Mouse (Mus musculus): ENCODE measurements around the gene Depdc7. TPM values are rescaled to one million over a fixed set of nuclear protein-coding genes. Genes with fewer than 3 reads are reported as not detected.

The Depdc7 gene
- 62.4 and 70.0 TPM in 2 replicates for polyA plus RNA-seq (2015; fragmentation: Nextera tagmentation; extraction: Ambion mirVana)

GRCm38 (mm10) chr2:104742741-104743064, at the start of gene Depdc7:
Gene Depdc7, minus strand, starts transcription at chr2:104742878.
- peak; percentile 88 for ATAC-seq
- Histone ChIP-seq H3K4me3 (ENCODE audit: low read depth, low read length) (peak within 1 kb of the TSS; percentile 86), H3K27ac (ENCODE audit: low read depth, low read length) (peak within 1 kb of the TSS; percentile 99), H3K4me2 (replicated peaks; ENCODE audit: low read depth) (peak within 1 kb of the TSS; percentile 83), H3K9ac (ENCODE audit: low read depth, low read length) (peak within 1 kb of the TSS; percentile 94), H3K36me3 (ENCODE audit: control insufficient read depth, insufficient read depth) (no peaks in the 10 kb centered on the region), H3K4me1 (replicated peaks; ENCODE audit: control insufficient read depth, insufficient read depth, low read length) (peaks cover 4% of the 10 kb centered on the region; the same call in 1 of the 2 replicates), H3K9me3 (ENCODE audit: control insufficient read depth) (no peaks in the 10 kb centered on the region), H3K27me3 (replicated peaks; ENCODE audit: control insufficient read depth, insufficient read depth, low read length) (no peaks in the 10 kb centered on the region)
- no peak for TF ChIP-seq CTCF (IDR thresholded peaks at IDR 0.05; ENCODE audit: low read depth)
- WGBS, result under 1% methylated on average over 31 of the region's 31 CpGs

- no peaks in the 10 kb centered on the region for H3K27me3 ChIP-seq (replicated peaks; ENCODE audit: control insufficient read depth, insufficient read depth, low read length)
- no peak for ATAC-seq
- 73% methylated on average over 1 of the region's 1 CpGs for WGBS
- peaks cover 38% of the 10 kb centered on the region for H3K36me3 ChIP-seq (ENCODE audit: control insufficient read depth, insufficient read depth)
- H3K9ac ChIP-seq (ENCODE audit: low read depth, low read length), result no peak overlapping the region
- H3K4me2 ChIP-seq (replicated peaks; ENCODE audit: low read depth), result no peak overlapping the region
- H3K27ac ChIP-seq (ENCODE audit: low read depth, low read length), result no peak overlapping the region
- H3K4me3 ChIP-seq (ENCODE audit: low read depth, low read length), result no peak overlapping the region
- no peaks in the 10 kb centered on the region for H3K9me3 ChIP-seq (ENCODE audit: control insufficient read depth)
- H3K4me1 ChIP-seq (replicated peaks; ENCODE audit: control insufficient read depth, insufficient read depth, low read length), result no peaks in the 10 kb centered on the region
- TF ChIP-seq CTCF (IDR thresholded peaks at IDR 0.05; ENCODE audit: low read depth), result peak; percentile 80
These were observed 32.1 kb upstream of the Depdc7 start for GRCm38 (mm10) chr2:104774763-104775162.

DNA sequence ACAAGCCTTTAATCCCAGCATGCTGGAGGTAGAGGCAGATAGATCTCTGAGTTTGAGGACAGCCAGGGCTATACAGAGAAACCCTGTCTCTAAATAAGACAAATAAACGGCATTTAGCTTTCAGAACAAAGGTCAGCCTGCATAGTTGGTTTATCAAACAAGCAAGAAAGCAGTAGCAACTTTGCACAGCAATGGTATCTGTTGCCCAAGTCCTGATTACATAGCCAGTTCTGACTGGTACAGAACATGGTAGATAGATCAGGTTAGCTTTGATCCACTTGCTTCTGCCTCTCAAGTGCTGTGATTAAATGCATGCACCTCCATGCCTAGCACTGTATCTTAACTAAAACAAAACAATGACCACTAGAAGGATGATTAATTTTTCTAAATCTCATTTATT, 26.0 kb upstream of the Depdc7 start:
- H3K36me3 ChIP-seq (ENCODE audit: control insufficient read depth, insufficient read depth), result peaks cover 19% of the 10 kb centered on the region
- no peak for ATAC-seq
- no peak overlapping the region for H3K4me2 ChIP-seq (replicated peaks; ENCODE audit: low read depth)
- TF ChIP-seq CTCF (IDR thresholded peaks at IDR 0.05; ENCODE audit: low read depth), result no peak
- H3K9me3 ChIP-seq (ENCODE audit: control insufficient read depth), result no peaks in the 10 kb centered on the region
- H3K27ac ChIP-seq (ENCODE audit: low read depth, low read length), result no peak overlapping the region
- H3K27me3 ChIP-seq (replicated peaks; ENCODE audit: control insufficient read depth, insufficient read depth, low read length), result no peaks in the 10 kb centered on the region
- 53% methylated on average over 1 of the region's 1 CpGs for whole genome bisulfite sequencing
- H3K4me3 ChIP-seq (ENCODE audit: low read depth, low read length), result no peak overlapping the region
- no peaks in the 10 kb centered on the region for H3K4me1 ChIP-seq (replicated peaks; ENCODE audit: control insufficient read depth, insufficient read depth, low read length)
- H3K9ac ChIP-seq (ENCODE audit: low read depth, low read length), result no peak overlapping the region

DNA sequence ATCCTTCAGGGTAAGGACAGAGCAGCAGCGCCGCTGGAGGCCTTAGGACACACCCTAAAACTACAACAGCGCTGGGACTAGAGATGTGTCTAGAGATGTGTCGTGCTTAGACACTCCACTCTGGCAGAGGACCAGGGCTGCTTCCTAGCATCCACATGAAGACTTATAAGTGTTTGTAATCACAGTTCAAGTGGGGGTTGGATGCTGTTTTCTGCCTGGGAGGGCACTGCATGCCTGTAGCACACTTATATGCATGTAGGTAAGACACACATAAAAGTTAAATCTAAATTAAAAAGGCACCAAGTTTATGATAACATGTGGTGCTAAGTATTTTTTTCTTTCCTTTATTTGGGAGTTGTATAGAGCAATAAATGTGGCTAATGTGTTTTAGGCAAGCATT, 21.3 kb upstream of the Depdc7 start:
- H3K9me3 ChIP-seq (ENCODE audit: control insufficient read depth), result no peaks in the 10 kb centered on the region
- H3K27me3 ChIP-seq (replicated peaks; ENCODE audit: control insufficient read depth, insufficient read depth, low read length), result no peaks in the 10 kb centered on the region
- no peak overlapping the region for H3K27ac ChIP-seq (ENCODE audit: low read depth, low read length)
- H3K9ac ChIP-seq (ENCODE audit: low read depth, low read length), result no peak overlapping the region
- ATAC-seq, result no peak
- TF ChIP-seq CTCF (IDR thresholded peaks at IDR 0.05; ENCODE audit: low read depth), result no peak
- 0 out of 2 replicates have a peak, but pooled peaks cover under 1% of the 10 kb centered on the region for H3K36me3 ChIP-seq (ENCODE audit: control insufficient read depth, insufficient read depth)
- 81% methylated on average over 4 of the region's 4 CpGs for WGBS
- H3K4me2 ChIP-seq (replicated peaks; ENCODE audit: low read depth), result no peak overlapping the region
- H3K4me1 ChIP-seq (replicated peaks; ENCODE audit: control insufficient read depth, insufficient read depth, low read length), result no peaks in the 10 kb centered on the region
- H3K4me3 ChIP-seq (ENCODE audit: low read depth, low read length), result no peak overlapping the region

DNA sequence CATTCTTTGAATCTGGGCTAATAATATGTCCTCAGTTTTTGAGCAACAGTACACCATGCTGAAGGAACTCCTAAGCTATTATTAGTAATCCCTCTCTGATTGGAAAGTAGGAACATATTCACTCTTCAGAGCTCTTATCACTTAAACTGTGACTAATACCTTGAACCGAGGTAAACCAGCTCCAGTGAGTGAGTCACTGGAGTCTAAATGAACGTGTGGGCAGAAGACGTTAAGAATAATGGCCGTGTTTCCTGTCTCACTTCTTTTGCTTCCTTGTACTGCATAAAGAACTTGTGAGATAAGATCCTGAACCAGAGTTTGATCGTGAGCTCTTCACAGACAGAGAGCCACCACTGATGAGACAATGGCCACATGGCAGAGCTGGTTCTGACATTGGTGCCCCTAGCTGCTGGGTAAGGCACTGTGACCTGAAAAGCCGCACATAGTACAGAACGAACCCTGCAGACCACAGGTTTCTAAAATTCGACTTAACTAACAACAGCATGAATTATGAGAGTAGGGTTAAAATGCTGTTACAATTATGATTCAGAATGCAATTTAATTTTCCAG, 20.5 kb upstream of the Depdc7 start:
- Histone ChIP-seq H3K9ac (ENCODE audit: low read depth, low read length) (no peak overlapping the region), H3K27me3 (replicated peaks; ENCODE audit: control insufficient read depth, insufficient read depth, low read length) (no peaks in the 10 kb centered on the region), H3K27ac (ENCODE audit: low read depth, low read length) (no peak overlapping the region), H3K36me3 (ENCODE audit: control insufficient read depth, insufficient read depth) (no peaks in the 10 kb centered on the region), H3K9me3 (ENCODE audit: control insufficient read depth) (no peaks in the 10 kb centered on the region), H3K4me2 (replicated peaks; ENCODE audit: low read depth) (no peak overlapping the region), H3K4me1 (replicated peaks; ENCODE audit: control insufficient read depth, insufficient read depth, low read length) (no peaks in the 10 kb centered on the region), H3K4me3 (ENCODE audit: low read depth, low read length) (no peak overlapping the region)
- 54% methylated on average over 8 of the region's 8 CpGs for WGBS
- TF ChIP-seq CTCF (IDR thresholded peaks at IDR 0.05; ENCODE audit: low read depth), result peak; percentile 40
- ATAC-seq, result peak; percentile 84

DNA sequence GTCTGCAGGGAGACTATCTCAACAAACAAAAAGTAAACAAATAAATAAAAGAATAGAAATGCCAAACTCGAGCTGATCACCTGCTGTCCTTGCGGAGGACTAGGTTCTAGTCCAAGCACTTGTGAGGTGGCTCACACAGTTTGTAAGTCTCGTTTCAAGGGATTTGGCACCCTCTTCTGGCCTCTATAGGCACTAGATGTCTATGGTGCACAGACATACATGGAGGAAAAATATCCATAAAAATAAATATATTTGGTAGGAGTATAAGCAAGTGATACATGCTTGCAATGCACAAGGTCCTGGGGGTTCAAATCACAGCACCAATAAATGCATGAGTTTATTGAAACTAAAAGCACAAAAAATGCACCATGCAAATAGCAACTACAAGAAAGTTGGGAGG, 7.9 kb upstream of the Depdc7 start:
- TF ChIP-seq CTCF (IDR thresholded peaks at IDR 0.05; ENCODE audit: low read depth), result peak; percentile 77
- no peak overlapping the region for H3K4me3 ChIP-seq (ENCODE audit: low read depth, low read length)
- no peak overlapping the region for H3K27ac ChIP-seq (ENCODE audit: low read depth, low read length)
- H3K36me3 ChIP-seq (ENCODE audit: control insufficient read depth, insufficient read depth), result no peaks in the 10 kb centered on the region
- WGBS, result 67% methylated on average over 3 of the region's 3 CpGs
- H3K4me2 ChIP-seq (replicated peaks; ENCODE audit: low read depth), result no peak overlapping the region
- H3K4me1 ChIP-seq (replicated peaks; ENCODE audit: control insufficient read depth, insufficient read depth, low read length), result no peaks in the 10 kb centered on the region
- ATAC-seq, result no peak
- H3K27me3 ChIP-seq (replicated peaks; ENCODE audit: control insufficient read depth, insufficient read depth, low read length), result no peaks in the 10 kb centered on the region
- no peak overlapping the region for H3K9ac ChIP-seq (ENCODE audit: low read depth, low read length)
- H3K9me3 ChIP-seq (ENCODE audit: control insufficient read depth), result no peaks in the 10 kb centered on the region
